Mouse (Mus musculus): ENCODE measurements at regions not wholly inside any gene's neighbourhood (a gene's known extent, or its start where the extent isn't known, plus 50 kb on each side); places are given as distances from the start of the nearest gene placed in this dataset.

DNA sequence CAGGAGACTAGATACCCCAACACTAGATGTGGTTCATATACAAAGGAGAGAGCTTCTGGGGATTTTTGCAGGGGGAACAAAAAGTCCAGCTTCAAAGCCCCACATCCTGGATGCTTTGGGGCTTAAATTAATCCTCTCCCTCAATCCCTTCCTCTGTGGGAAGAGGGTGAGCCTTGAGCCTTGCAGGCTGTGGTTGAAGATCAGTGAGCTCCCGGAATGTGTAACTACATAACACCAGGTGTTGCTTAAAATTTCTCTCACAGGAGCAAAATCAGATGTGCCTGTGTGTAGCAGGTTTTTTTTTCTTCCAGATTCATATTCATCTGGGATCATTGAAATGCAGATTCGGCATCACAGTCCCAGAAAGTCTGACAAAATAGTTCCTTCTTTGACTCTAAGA lies 146.1 kb downstream of the Pxdc1 start:
- ATAC-seq (ENCODE audit: low read depth), result no peak
- H3K4me1 ChIP-seq (ENCODE audit: control insufficient read depth, low read depth, low read length), result no peaks in the 10 kb centered on the region
- H3K27ac ChIP-seq (ENCODE audit: low read length), result no peak overlapping the region
- WGBS (ENCODE audit: insufficient replicate concordance), result 57% methylated on average over 2 of the region's 2 CpGs
- H3K36me3 ChIP-seq (ENCODE audit: control insufficient read depth, insufficient read depth), result no peaks in the 10 kb centered on the region
- H3K4me2 ChIP-seq (ENCODE audit: low read depth, low read length), result no peak overlapping the region
- no peak overlapping the region for H3K9ac ChIP-seq (ENCODE audit: low read depth, low read length)
- no peaks in the 10 kb centered on the region for H3K9me3 ChIP-seq (replicated peaks; ENCODE audit: control insufficient read depth, low read length)
- H3K4me3 ChIP-seq (ENCODE audit: low read depth, low read length), result no peak overlapping the region
- no peaks in the 10 kb centered on the region for H3K27me3 ChIP-seq (ENCODE audit: control insufficient read depth, insufficient read depth, low read depth, low read length)

DNA sequence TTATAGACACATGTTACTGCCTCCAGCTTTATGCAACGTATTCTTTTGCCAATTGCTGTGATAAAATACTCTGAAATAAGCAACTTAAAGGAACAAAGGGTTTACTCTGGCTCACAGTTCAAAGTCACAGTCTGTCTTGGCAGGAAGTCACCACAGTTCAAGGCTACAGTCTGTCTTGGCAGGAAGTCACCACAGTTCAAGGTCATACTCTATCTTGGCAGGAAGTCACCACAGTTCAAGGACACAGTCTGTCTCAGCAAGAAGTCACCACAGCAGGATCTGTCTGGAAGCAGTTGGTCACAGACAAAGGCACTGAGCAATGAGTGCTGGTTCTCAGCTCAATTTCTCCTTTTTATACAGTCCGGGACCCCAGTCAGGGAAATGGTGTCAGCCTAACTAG lies 147.4 kb downstream of the Pxdc1 start:
- ATAC-seq (ENCODE audit: low read depth), result no peak
- no peak overlapping the region for H3K4me2 ChIP-seq (ENCODE audit: low read depth, low read length)
- no peaks in the 10 kb centered on the region for H3K36me3 ChIP-seq (ENCODE audit: control insufficient read depth, insufficient read depth)
- no peaks in the 10 kb centered on the region for H3K27me3 ChIP-seq (ENCODE audit: control insufficient read depth, insufficient read depth, low read depth, low read length)
- H3K4me1 ChIP-seq (ENCODE audit: control insufficient read depth, low read depth, low read length), result no peaks in the 10 kb centered on the region
- no peaks in the 10 kb centered on the region for H3K9me3 ChIP-seq (replicated peaks; ENCODE audit: control insufficient read depth, low read length)
- H3K27ac ChIP-seq (ENCODE audit: low read length), result no peak overlapping the region
- 50% methylated on average over 2 of the region's 2 CpGs for WGBS (ENCODE audit: insufficient replicate concordance)
- no peak overlapping the region for H3K4me3 ChIP-seq (ENCODE audit: low read depth, low read length)
- H3K9ac ChIP-seq (ENCODE audit: low read depth, low read length), result no peak overlapping the region

DNA sequence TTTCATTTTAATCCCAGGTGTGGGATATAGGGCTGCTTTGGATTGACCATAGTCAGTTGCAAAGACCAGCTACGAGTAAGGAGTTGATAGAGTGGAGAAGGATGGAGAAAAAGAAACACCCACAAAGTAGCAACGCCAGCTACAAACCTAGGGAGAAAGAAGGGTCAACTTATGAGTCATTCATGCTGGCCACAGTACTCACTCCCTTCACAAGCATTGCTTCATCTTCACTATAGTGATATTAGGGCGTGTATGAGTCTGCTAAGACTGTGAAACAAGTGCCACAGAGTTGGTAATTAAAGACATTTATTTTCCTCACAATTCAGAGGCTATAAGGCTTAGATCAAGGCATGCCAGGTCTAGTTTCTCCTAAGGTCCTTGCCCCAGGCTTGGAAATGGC lies 148.4 kb downstream of the Pxdc1 start:
- Histone ChIP-seq H3K27me3 (ENCODE audit: control insufficient read depth, insufficient read depth, low read depth, low read length) (no peaks in the 10 kb centered on the region), H3K27ac (ENCODE audit: low read length) (no peak overlapping the region), H3K4me3 (ENCODE audit: low read depth, low read length) (no peak overlapping the region), H3K4me2 (ENCODE audit: low read depth, low read length) (no peak overlapping the region), H3K4me1 (ENCODE audit: control insufficient read depth, low read depth, low read length) (no peaks in the 10 kb centered on the region), H3K9ac (ENCODE audit: low read depth, low read length) (no peak overlapping the region), H3K9me3 (replicated peaks; ENCODE audit: control insufficient read depth, low read length) (no peaks in the 10 kb centered on the region), H3K36me3 (ENCODE audit: control insufficient read depth, insufficient read depth) (no peaks in the 10 kb centered on the region)
- no peak for ATAC-seq (ENCODE audit: low read depth)
- WGBS (ENCODE audit: insufficient replicate concordance), result 59% methylated on average over 3 of the region's 3 CpGs

DNA sequence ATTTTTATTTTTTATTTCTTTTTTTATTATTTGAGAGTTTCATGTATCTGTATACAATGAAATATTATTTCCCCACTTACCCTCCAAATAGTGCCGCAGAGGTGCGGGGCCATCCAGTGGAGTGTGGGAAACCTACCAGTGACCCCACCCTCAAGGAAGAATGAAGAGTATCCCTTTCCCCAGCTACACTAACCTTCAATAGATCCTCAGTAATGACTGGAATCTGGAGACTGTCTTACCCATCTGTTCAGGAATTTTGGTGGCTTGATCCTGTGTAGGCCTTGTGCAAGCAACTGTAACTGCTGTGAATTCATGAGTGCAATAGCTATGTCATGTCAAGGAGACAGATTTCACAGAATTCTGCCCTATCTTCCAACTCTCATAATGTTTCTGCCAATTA lies 153.9 kb upstream of the Slc22a23 start:
- Histone ChIP-seq H3K4me2 (ENCODE audit: low read depth, low read length) (no peak overlapping the region), H3K4me1 (ENCODE audit: control insufficient read depth, low read depth, low read length) (no peaks in the 10 kb centered on the region), H3K4me3 (ENCODE audit: low read depth, low read length) (no peak overlapping the region), H3K27ac (ENCODE audit: low read length) (no peak overlapping the region), H3K9me3 (replicated peaks; ENCODE audit: control insufficient read depth, low read length) (no peaks in the 10 kb centered on the region), H3K27me3 (ENCODE audit: control insufficient read depth, insufficient read depth, low read depth, low read length) (no peaks in the 10 kb centered on the region), H3K36me3 (ENCODE audit: control insufficient read depth, insufficient read depth) (no peaks in the 10 kb centered on the region), H3K9ac (ENCODE audit: low read depth, low read length) (no peak overlapping the region)
- WGBS (ENCODE audit: insufficient replicate concordance), result 84% methylated on average over 2 of the region's 2 CpGs
- no peak for ATAC-seq (ENCODE audit: low read depth)

DNA sequence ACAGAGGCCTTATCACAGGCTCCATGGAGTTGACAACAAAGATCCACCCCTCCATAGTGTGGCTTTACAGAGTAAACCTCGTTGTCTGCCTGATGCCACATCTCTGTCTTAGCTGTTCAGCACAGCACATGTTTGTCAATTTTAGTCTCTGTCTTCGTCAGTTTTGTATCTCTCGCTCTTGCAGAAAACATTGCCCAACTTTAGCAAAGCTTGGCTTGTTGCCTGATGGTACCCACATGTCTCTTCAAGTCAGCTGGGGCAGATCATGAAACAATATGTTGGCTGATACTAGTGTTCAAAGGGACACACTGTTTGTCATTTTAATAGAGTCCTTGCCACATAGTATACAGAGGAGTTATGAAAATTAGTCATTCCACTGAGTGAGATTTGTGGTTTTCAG lies 152.7 kb upstream of the Slc22a23 start:
- no peak for ATAC-seq (ENCODE audit: low read depth)
- 53% methylated on average over 3 of the region's 3 CpGs for WGBS (ENCODE audit: insufficient replicate concordance)
- H3K4me1 ChIP-seq (ENCODE audit: control insufficient read depth, low read depth, low read length), result no peaks in the 10 kb centered on the region

DNA sequence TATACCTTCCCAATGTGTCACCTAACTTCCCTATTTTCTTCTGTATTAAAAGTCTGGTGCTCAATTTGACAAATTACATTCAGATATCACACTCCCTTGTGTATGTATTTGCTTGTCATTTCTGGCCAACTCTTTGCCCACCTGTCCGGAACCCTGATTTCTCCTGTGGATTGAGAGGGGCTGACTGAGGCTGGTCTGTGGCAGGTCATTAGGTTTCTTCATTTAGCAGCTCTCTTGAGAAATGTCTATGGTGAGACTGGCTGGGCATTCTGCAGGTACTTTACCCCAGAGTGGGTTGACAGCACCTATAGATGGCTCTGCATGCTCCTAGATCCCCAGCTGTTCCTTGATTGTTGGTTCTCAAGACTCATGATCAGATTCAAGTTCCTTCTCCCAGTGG lies 139.8 kb upstream of the Slc22a23 start:
- Histone ChIP-seq H3K4me2 (ENCODE audit: low read depth, low read length) (no peak overlapping the region), H3K36me3 (ENCODE audit: control insufficient read depth, insufficient read depth) (no peaks in the 10 kb centered on the region), H3K27me3 (ENCODE audit: control insufficient read depth, insufficient read depth, low read depth, low read length) (no peaks in the 10 kb centered on the region), H3K9me3 (replicated peaks; ENCODE audit: control insufficient read depth, low read length) (no peaks in the 10 kb centered on the region), H3K4me1 (ENCODE audit: control insufficient read depth, low read depth, low read length) (no peaks in the 10 kb centered on the region), H3K27ac (ENCODE audit: low read length) (no peak overlapping the region), H3K9ac (ENCODE audit: low read depth, low read length) (no peak overlapping the region), H3K4me3 (ENCODE audit: low read depth, low read length) (no peak overlapping the region)
- 81% methylated on average over 1 of the region's 1 CpGs for WGBS (ENCODE audit: insufficient replicate concordance)
- no peak for ATAC-seq (ENCODE audit: low read depth)

More for the DNA sequence above, 152.7 kb upstream of the Slc22a23 start:
- Histone ChIP-seq H3K9ac (ENCODE audit: low read depth, low read length) (no peak overlapping the region), H3K36me3 (ENCODE audit: control insufficient read depth, insufficient read depth) (no peaks in the 10 kb centered on the region), H3K4me3 (ENCODE audit: low read depth, low read length) (no peak overlapping the region), H3K27me3 (ENCODE audit: control insufficient read depth, insufficient read depth, low read depth, low read length) (no peaks in the 10 kb centered on the region), H3K9me3 (replicated peaks; ENCODE audit: control insufficient read depth, low read length) (no peaks in the 10 kb centered on the region), H3K4me2 (ENCODE audit: low read depth, low read length) (no peak overlapping the region), H3K27ac (ENCODE audit: low read length) (no peak overlapping the region)

DNA sequence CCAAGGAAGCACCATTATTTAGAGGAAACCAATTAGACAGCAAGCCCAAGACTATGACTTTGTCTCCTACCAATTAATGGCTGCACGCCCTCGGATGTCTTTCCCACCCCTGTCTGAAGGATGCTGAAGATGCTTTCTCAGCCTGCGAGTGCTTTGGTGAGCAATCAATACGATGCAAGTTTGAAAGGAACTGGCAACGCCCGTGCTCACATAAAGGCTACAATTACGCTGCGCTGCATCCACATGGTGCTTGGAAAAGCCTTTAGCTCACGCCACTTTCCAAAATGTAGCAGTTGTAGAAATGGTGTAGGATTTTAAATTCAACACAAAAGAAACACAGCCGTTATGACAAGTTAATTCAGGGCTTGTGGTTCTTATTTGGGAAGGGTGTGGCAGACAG lies 136.5 kb upstream of the Slc22a23 start:
- Histone ChIP-seq H3K27me3 (ENCODE audit: control insufficient read depth, insufficient read depth, low read depth, low read length) (no peaks in the 10 kb centered on the region), H3K4me2 (ENCODE audit: low read depth, low read length) (no peak overlapping the region), H3K4me3 (ENCODE audit: low read depth, low read length) (no peak overlapping the region), H3K4me1 (ENCODE audit: control insufficient read depth, low read depth, low read length) (no peaks in the 10 kb centered on the region), H3K36me3 (ENCODE audit: control insufficient read depth, insufficient read depth) (no peaks in the 10 kb centered on the region), H3K27ac (ENCODE audit: low read length) (no peak overlapping the region), H3K9ac (ENCODE audit: low read depth, low read length) (no peak overlapping the region), H3K9me3 (replicated peaks; ENCODE audit: control insufficient read depth, low read length) (no peaks in the 10 kb centered on the region)
- WGBS (ENCODE audit: insufficient replicate concordance), result 72% methylated on average over 10 of the region's 10 CpGs
- ATAC-seq (ENCODE audit: low read depth), result no peak

DNA sequence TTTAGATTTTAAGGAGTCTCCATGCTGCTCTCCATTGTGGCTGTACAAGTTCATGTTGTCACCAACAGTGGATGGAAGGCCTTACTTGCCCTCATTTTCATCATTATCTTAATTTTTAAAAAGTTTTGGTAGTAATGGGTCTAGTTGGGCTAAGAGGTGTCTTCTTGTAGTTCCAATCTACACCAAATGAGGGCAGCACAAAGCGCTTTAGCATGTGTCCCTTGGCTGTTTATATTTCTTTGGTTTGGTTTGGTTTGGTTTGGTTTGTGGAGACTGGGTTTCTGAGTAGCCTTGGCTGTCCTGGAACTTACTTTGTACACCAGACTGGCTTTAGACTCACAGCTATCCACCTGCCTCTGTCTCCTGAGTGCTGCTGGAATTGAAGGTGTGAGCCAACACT lies 125.4 kb upstream of the Slc22a23 start:
- H3K4me2 ChIP-seq (ENCODE audit: low read depth, low read length), result no peak overlapping the region
- 74% methylated on average over 1 of the region's 1 CpGs for WGBS (ENCODE audit: insufficient replicate concordance)
- no peak overlapping the region for H3K27ac ChIP-seq (ENCODE audit: low read length)
- no peak overlapping the region for H3K9ac ChIP-seq (ENCODE audit: low read depth, low read length)
- H3K4me1 ChIP-seq (ENCODE audit: control insufficient read depth, low read depth, low read length), result no peaks in the 10 kb centered on the region; the same call in 1 of the 2 replicates
- no peaks in the 10 kb centered on the region for H3K27me3 ChIP-seq (ENCODE audit: control insufficient read depth, insufficient read depth, low read depth, low read length)
- no peak for ATAC-seq (ENCODE audit: low read depth)
- H3K36me3 ChIP-seq (ENCODE audit: control insufficient read depth, insufficient read depth), result no peaks in the 10 kb centered on the region
- no peaks in the 10 kb centered on the region for H3K9me3 ChIP-seq (replicated peaks; ENCODE audit: control insufficient read depth, low read length)
- H3K4me3 ChIP-seq (ENCODE audit: low read depth, low read length), result no peak overlapping the region

DNA sequence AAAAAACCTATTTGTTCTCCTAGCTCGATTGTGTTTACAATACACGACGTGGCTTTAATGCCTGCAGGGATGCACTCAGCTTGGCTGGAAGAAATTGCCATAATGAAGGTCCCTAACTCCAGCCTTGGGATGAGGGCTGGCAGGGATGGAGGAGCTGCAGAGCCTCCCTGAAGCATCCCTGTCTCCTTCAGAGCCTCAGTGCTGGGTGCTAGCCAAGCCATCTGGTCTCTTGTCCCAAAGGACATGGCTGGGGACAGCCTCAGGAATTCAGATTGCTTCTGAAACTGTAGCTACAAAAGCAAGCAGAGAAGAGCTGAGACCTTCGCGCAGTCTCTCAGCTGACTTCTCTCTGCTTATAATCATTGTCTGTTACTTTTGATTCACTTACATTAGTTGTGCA lies 124.6 kb upstream of the Slc22a23 start:
- Histone ChIP-seq H3K4me3 (ENCODE audit: low read depth, low read length) (no peak overlapping the region), H3K4me1 (ENCODE audit: control insufficient read depth, low read depth, low read length) (no peaks in the 10 kb centered on the region; the same call in 1 of the 2 replicates), H3K4me2 (ENCODE audit: low read depth, low read length) (no peak overlapping the region), H3K27ac (ENCODE audit: low read length) (no peak overlapping the region), H3K9me3 (replicated peaks; ENCODE audit: control insufficient read depth, low read length) (no peaks in the 10 kb centered on the region), H3K27me3 (ENCODE audit: control insufficient read depth, insufficient read depth, low read depth, low read length) (no peaks in the 10 kb centered on the region), H3K36me3 (ENCODE audit: control insufficient read depth, insufficient read depth) (no peaks in the 10 kb centered on the region), H3K9ac (ENCODE audit: low read depth, low read length) (no peak overlapping the region)
- 83% methylated on average over 5 of the region's 5 CpGs for WGBS (ENCODE audit: insufficient replicate concordance)
- ATAC-seq (ENCODE audit: low read depth), result no peak
